Mouse (Mus musculus) small intestine, adult 2 months (tissue): ENCODE data around the gene A430078G23Rik.

ENCODE experiments used
- CTCF ChIP-seq: fragments of 200-500 bp; IDR thresholded peaks from 2 replicates; pipeline ENCODE4 v1.5.1; 2012; ENCODE audit warnings: low read depth, mild to moderate bottlenecking, control low read depth, inconsistent platforms, low read length, moderate library complexity, mixed read lengths; ENCODE audit not compliant: insufficient replicate concordance, insufficient read length; ENCODE audit errors: extremely low read depth
- POLR2A ChIP-seq: fragments of 200-500 bp; IDR thresholded peaks from 2 replicates; pipeline ENCODE4 v1.6.1; 2012; ENCODE audit warnings: low read depth, mild to moderate bottlenecking, control low read depth, inconsistent platforms, low read length, moderate library complexity

GRCm38 (mm10) chr8:3395246-3395645 lies 42.0 kb downstream of the A430078G23Rik start:
- TF ChIP-seq POLR2A (no peak), CTCF (no peak)
